Mouse (Mus musculus): ENCODE measurements around the gene Ccnc.
"Not testable (repeated sequence)": the region's sequence is repeated elsewhere in the genome, so short reads cannot be mapped to it uniquely, and the experiment has no call there.

Ccnc gene

DNA sequence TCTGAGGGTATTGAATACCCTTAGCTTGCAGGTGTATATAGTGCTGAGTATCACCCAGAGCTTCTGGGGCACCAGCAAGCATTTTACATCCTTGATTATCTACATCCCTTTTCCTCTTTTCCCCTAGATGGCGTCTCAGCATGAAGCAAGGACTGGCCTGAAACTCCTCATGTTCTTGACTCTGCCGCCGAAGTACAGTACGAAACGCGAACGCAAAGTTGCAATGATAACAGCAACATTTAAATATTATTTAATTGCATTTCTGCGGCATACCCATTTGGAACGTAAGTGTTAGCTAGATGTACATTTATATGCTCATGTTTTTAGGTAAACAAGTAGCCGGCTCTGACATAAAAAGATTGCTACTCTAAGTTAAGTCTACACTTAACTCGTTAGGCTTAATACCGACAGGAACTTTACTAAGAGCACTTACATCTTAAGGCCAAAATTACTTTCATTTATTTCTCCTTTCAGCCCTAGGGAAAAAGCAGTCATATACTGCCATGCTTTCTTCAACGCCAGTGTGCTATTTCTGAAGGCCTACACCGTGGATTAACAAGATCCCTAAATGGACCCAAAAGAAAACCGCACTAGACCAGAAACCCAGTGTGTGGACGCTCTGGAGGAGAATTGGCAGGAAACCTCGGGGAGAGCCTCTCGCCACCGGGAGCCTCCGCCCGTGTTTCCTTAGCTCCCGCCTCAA lies 438 bp upstream of the Ccnc start:
- DNase-seq (ENCODE audit: low spot score): peak; percentile 76

DNA sequence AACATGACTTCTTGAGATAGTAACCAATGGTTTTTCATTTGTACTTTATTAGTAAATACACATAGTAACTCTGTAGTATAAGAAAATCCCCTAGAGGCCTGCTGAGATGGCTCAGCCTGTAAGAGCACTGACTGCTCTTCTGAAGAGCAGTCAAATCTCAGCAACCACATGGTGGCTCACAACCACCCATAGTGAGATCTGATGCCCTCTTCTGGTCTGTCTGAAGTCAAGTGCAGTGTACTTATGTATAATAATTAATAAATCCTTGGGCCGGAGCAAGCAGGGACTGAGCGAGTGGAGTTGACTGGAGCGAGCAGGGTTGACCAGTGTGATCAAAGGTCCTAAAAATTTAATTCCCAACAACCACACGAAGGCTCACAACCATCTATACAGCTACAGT lies 11.7 kb downstream of the Ccnc start:
- DNase-seq (ENCODE audit: low spot score): peak; percentile 11

DNA sequence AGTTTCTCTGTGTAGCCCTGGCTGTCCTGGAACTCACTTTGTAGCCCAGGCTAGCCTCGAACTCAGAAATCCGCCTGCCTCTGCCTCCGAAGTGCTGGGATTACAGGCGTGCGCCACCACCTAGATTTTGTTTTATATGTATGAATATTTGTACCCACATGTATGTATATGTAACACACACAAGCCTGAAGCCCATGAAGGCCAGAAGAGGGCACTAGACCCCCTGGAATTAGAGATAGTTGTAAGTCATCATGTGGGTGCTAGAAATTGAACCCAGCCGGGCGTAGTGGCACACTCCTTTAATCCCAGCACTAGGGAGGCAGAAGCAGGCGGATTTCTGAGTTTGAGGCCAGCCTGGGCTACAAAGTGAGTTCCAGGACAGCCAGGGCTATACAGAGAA lies 16.6 kb downstream of the Ccnc start:
- DNase-seq (ENCODE audit: low spot score): not testable (repeated sequence)

DNA sequence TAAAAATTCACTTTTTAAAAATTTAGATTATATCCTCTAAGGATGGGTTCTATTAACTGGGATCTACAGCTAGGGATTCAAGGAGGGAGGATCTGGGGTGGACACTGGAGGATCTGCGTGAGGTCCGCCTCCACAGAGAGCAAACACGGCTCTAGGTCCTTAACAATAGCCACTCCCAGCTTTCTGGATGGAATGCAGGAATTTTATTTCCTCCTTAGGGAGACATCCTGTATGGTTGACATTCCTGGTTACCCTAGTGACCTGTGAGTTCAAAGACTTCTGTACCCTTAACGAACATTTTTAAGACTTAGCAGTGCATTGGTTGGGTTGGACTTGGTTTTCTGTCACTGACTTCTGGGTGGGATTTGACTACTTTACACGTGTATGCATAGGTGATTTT lies 18.2 kb downstream of the Ccnc start:
- no peak for DNase-seq (ENCODE audit: low spot score)

DNA sequence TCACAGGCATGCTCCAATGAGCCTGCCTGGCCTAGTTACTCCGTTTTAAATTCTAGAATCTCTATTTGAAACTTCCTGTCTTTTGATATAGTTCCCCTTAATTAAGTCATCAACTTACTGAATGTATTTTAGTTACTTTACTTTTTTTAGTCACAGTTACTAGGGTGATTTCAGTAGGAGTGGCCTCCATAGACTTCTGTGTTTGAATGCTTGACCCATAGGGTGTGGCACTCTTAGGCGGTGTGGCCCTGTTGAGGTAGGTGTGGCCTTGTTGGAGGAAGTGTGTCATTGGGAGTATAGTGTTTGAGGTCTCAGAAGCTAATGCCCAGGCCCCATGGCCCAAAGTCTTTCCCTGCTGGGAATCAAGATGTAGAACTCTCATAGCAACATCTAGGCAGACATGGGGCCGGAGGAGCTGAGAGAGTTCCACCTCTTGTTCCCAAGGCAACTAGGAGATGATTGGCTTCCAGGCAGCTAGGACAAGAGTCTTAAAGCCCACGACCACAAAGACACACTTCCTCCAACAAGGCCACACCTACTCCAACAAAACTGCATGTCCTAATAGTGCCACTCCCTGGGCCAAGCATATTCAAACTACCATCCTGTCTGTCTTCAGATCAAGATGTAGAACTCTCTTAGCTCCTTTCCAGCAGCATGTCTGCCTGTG lies 27.8 kb downstream of the Ccnc start:
- no peak for DNase-seq (ENCODE audit: low spot score)

DNA sequence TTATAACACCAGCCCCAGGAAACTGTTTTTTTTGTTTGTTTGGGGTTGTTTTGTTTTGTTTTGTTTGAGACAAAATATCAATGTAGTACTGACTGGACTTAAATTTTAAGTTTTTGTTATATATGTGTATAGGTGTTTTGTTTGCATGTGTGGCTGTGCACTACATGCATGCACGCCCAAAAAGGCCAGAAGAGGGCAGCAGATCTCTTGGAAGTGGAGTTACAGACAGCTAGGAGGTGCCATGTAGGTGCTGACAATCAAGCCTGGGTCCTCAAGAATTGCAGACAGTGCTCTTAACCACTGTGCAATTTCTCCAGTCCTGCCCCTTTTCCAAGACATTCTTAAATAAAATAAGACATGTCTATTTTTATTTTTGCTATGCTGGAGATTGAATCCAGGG lies 31.4 kb downstream of the Ccnc start:
- DNase-seq (ENCODE audit: low spot score): no peak

DNA sequence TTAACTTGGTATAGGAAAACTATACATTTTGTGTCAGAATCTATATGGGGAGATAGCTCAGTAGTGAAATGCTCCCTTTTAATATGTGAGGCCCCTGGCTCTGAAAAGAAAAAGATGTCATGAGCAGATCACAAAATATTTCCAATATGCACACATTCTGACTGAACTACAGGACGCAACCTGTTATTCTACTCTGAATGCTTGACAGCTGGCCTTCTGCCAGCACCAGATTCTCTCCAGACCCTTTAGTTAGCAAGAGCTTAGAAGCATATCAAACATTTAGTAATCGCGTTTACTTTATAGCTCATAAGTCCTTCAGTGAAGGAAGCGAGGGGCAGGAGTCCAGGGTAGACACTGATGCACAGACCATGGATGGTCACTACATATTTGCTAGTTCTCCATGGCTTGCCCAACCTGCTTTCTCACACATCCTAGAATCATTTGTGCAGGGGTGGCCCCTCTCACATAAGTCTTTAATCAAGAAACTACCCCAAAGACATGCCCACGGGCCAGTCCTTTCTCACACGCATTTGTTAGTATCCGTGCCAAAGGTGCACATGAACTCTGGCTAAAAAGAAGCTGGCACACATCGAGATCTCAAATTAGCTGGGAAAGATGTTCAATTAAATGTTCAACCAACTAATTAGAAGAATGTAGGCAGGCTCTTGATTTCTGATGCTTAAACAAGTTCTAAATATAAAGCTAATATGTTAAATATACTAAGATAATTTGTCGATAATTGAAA lies 34.1 kb downstream of the Ccnc start:
- no peak for DNase-seq (ENCODE audit: low spot score)

DNA sequence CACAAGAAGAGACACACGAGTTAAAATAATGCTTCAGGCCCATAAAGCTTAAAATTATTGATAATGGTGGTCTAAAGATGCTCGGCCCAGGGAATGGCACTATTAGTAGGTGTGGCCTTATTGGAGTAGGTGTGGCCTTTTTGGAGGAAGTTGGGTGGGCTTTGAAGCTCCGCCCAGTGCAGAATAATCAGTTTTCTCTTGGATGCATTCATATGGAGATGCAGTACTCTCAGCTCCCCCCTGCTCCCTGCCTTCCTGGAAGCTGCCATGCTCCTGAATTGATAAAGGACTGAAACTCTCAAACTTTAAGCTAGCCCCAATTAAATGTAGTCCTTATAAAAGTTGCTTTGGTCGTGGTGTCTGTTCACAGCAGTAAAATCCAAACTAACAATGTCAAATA lies 36.3 kb downstream of the Ccnc start:
- no peak for DNase-seq (ENCODE audit: low spot score)

DNA sequence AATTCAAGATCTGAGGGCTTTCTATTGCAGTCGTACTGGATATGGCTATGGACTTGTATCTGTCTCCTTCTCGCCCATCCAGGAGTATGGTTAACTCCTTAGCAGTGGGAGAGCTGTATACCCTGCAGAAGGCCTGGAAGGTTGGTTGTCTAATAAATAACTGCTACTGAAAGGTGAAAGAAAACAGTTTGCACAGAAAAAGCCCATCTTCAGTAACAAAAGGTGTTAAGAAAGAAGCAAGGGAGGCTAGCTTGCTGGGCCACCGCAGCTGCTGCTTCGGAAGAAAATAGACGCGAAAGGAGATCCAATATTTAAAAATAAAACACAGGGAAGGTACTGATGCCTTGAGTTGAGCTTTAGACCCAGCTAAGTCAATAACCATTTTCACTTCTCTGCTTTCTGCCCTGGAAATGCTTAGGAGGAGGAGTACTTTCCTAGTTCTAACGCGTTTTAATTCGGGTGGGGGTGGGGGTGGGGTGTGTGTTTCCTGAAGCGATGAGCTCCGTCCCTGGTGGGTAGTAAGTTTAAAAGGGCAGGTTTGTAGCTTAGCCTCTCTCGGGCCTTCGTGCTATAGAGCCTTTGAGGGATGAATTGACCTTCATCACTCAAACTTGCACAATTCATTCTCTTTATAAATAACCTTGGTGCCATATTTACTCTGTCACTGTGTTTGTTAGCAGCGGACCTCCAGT lies 38.8 kb downstream of the Ccnc start:
- no peak for DNase-seq (ENCODE audit: low spot score)

DNA sequence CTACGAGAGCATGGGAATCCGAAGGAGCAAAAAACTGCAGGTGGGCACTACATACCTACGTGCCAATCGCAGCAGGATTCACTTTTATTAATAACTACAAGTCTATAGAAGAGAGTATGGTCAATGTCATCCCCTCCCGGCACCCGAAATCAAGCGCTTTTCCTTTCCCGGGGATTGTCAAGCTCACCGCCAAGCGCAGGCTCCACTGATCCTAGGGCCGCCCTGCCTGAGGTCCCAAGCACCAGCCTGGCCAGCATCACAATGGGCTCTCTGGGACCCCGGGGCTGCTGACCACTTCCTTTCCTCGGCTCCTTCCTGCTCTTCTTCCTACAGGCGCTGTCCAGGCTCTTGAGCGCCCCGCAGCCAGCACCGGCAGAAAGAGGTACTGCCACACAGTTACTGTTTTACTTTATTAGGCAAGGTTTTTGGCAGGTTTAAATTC lies 39.4 kb downstream of the Ccnc start, which contains the start of the genes Usp45 and Tstd3:
Gene Usp45, plus strand, starts transcription at position 294 of the 442 bp plus-strand sequence.
Gene Tstd3, minus strand, starts transcription at position 350 of the 442 bp plus-strand sequence.
- DNase-seq (ENCODE audit: low spot score): peak; percentile 81

DNA sequence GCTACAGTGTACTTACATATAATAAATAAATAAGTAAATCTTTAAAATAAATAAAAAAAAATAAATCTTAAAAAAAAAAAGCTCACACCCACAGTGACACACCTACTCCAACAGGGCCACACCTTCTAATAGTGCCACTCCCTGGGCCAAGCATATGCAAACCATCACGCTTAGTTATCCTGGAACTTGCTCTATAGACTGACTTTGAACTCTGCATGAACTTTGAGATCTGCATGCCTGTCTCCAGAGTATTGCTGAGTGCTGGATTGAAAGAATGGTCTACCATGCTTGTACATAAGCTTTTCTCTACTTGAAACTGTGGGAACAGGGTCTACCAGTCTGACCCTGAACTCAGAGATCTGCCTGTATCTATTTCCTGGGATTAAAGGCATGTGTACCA lies 43.6 kb downstream of the Ccnc start:
- DNase-seq (ENCODE audit: low spot score): no peak

DNA sequence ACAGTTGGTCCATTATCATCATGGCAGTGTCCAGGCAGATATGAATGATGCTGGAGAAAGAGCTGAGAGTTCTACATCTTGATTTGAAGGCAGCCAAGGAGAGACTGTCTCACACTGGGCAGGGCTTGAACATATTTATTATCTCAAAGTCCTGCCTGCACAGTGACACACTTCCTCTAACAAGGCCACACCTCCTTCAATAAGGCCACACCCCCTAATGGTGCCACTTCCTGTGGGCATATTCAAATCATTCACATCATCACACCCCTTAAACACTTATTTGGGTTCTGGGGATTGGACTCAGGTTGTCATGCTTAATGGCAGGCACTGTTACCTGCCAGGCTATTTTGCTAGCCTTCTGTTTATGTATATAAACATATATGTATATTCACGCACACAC lies 44.8 kb downstream of the Ccnc start:
- no peak for DNase-seq (ENCODE audit: low spot score)

DNA sequence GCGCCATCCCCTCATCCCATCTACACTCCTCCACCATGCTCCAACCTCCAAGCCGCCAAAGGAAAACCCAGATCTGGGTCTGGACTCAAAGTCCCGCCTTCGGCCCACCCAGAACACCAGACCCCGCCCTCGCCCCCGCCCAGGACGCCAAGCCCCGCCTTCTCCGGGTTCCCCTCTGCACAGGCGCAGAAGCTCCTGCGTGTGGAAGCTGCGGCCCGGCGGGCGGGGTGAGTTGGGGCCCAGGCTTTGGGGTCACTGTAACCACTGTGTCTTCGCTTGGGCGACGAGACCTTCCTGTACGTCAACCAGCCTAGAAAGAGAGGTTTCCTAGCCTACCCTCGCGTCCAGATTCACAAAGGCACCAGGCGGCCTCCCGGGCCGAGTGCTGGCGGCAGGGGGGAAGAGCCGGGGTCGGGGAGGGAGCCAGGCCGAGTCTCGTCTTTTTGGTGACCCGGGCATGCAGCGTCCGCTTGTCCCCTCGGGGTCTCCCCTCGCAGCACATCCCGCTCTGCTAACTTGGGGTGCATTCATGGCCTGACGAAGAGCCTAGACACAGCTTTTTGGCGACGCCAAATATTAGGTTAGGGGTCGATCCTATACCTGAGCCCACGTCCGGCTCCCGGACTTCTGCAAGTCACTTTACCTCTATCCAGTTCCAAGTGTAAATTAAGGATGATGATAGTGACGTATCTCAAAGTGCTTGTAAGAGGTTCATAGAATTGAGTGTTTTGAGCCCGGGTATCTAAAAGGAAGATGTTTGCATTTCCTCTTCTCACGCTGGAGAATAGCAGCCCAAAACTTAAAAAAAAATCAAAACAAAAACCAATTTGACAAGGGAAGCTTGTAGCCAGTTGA lies 48.8 kb downstream of the Ccnc start:
- peak; percentile 87 for DNase-seq (ENCODE audit: low spot score)

DNA sequence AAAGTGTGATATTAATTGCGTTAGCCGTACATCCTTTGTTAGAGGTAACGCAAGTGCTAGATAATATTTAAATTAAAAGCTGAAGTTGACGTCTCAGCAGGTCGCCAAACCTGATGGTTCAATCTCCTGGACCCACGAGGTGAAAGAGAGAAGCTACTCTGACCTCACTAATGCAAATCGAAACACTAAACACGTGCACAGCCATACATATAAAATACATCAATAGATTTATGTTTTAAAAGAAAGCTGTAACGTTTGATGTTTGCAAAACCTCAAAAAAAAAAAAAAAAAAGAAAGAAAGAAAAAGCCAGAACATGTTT lies 49.4 kb downstream of the Ccnc start:
- no peak for DNase-seq (ENCODE audit: low spot score)

DNA sequence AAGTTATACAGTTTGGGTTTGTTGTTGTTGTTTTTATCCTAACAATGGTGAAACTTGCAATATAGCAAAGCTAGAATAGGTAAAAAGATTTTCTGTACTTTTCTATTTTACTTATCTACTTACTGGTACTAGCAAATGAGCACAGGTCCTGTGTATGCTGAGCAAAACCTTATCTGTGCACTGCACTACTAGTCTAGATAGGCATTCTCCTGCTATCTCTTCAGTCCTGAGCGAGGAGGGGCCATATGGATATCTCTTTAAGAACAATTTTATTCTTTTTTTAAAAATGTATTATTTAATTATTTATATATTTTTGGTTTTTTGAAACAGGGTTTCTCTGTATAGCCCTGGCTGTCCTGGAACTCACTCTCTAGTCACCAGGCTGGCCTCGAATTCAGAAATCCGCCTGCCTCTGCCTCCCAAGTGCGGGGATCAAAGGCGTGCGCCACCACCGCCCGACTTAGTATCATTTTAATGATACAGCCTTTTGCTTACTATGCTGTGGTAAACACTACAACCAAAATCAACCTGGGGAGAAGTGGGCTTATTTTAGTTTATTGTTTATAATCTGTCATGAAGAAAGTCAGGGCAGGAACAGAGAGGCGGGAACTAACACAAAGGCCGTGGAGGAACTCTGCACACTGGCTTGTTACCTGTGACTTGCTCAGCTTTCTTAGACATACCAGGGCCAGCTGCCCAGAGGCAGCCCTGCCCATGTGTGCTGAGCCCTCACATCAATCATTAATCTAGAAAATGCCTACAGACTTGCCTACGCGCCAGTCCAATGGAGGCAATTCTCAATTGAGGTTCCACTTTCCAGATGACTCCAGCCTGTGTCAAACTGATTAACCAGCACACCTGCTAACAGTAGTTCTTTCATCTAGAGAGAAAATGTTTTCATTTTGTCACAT lies 53.6 kb downstream of the Ccnc start:
- no peak for DNase-seq (ENCODE audit: low spot score)

DNA sequence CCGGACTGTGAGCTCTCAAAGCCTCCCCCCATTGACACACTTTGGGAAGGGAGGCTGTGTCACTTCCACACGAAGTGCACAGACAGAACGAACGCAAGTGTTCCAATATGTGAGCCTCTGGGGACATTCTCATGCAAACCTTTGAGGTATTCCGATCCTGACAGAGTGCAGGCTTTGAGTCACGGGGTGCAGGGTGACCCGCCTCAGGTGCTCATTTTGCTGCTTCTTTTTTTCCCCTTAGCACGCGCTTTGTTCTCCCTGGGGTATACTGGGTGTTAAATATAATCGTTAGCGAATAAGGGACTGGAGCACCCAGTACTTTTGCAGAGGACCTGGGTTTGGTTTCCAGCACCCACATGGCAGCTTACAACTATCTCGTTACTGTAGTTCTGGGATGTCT lies 58.8 kb downstream of the Ccnc start:
- DNase-seq (ENCODE audit: low spot score): no peak

DNA sequence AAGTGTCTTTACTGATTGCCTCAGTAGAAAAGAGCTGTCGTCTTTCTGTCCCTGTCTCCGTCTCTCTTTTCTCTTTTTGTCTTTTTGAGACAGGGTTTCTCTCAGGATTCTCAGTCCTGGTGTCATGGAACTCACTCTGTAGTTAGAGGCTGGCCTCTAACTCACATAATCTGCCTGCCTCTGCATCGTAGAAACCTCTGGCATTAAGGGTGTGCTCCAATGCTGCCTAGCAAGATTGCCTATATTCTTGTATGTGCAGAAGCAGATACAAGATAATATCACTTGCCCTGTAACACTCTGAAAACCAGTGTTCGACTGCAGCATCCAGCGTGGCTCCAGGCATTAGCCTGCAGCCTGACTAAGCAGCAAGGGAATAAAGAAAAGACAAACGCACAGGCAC lies 61.4 kb downstream of the Ccnc start:
- DNase-seq (ENCODE audit: low spot score): no peak

DNA sequence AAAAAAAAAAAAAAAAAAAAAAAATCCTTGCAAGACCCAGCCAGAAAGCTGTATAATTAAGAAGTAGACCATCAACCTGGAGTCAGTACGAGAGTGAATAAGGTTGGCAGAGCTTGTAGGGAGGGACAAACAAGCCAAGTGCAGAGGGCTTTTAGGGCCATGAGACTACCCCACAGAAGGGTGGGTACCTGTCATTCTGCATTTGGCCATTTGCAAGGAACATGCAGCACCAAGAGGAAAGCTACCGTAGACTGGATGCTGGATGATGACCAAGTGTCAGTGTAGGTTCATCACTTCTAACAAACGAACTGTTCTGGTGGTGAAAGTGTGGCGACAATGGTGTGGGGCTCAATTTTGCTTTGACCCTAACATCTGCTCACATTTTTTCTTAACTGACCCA lies 62.3 kb downstream of the Ccnc start:
- DNase-seq (ENCODE audit: low spot score): no peak

DNA sequence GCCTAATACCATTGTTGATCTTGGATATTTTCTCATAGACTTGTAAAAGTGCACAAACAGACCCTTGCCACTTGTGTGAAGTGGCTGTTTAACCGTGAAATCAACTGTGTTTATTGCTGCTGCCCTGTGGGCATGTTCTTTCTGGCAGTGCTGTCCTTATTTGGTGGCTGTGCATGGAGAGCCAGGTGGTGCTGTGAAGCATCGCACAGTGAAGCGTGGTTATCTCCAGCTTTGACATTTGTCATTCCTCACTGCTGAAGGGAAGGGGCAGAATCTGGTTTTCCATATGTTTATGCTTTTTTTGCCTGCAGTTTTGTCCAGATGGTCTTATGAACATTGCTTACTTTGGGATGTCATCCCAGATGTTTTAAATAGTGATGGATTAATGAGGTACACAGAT lies 66.1 kb downstream of the Ccnc start:
- no peak for DNase-seq (ENCODE audit: low spot score)

DNA sequence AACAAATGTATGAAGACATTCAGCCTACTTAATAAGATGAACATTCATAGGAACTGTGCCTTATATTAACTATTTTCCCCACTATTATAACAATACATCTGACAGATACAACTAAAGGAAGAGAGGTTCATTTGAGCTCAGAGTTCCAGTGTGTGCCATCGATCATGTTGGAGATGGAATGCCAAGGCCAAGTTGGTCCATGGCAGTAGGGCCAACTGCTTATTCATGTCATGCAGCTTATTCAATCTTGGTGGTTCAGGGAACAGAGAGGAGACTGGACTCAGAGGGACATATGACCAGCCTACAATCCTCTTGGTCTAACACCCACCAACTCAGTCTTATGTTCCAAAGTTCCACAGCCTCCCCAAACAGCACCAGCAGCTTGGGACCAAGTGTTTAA lies 73.5 kb downstream of the Ccnc start:
- no peak for DNase-seq (ENCODE audit: low spot score)

DNA sequence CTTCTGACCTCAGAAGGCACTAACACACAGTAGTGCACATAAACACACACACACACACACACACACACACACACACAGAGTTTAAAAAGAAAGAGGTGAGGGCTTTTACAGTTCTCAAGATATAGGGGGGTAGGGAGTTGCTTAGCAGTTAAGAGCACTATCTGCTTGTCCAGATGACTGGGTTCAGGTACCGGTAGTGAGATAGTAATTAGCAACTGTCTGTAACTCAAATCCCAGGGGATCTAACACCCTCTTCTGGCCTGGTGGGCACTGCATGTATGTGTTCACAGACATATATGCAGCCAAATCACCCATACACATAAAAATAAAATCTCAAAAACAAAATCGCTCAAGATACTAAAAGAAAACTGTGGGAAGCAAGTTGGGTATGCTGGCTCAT lies 74.1 kb downstream of the Ccnc start:
- no peak for DNase-seq (ENCODE audit: low spot score)

All from adipocyte (in vitro differentiated cells).